Mouse (Mus musculus) midbrain, postnatal 0 days (tissue): ENCODE measurements around the gene Dscaml1. TPM values are rescaled to one million over a fixed set of nuclear protein-coding genes. Genes with fewer than 3 reads are reported as not detected.

Experiments
- ATAC-seq: fragments of 200-750 bp; cut with Nextera tagmentation; 2 replicates; pipeline ENCODE4 v1.8.0; 2017; ENCODE audit warnings: moderate number of reproducible peaks, mild to moderate bottlenecking, moderate TSS enrichment, moderate library complexity; ENCODE audit not compliant: low FRiP score
- DNase-seq: peaks from one replicate; pipeline ENCODE4 v3.0.0-alpha.2; 2015; ENCODE audit warnings: low spot score
- H3K27ac ChIP-seq: fragments of 300-500 bp; sonication (generic); 2 replicates; pipeline ENCODE4 v1.5.1; 2014; ENCODE audit warnings: low read depth, mild to moderate bottlenecking, low read length, mixed read lengths
- H3K27me3 ChIP-seq: fragments of 300-500 bp; sonication (generic); 2 replicates; pipeline ENCODE4 v1.6.1; 2014; ENCODE audit warnings: low read length, control low read depth, mixed read lengths; ENCODE audit not compliant: insufficient read depth
- H3K36me3 ChIP-seq: fragments of 300-500 bp; sonication (generic); 2 replicates; pipeline ENCODE4 v1.6.1; 2014; ENCODE audit warnings: low read length, control low read depth, mixed read lengths; ENCODE audit not compliant: insufficient read depth
- H3K4me1 ChIP-seq: fragments of 300-500 bp; sonication (generic); 2 replicates; pipeline ENCODE4 v1.6.1; 2014; ENCODE audit warnings: mild to moderate bottlenecking, control low read depth, antibody characterized with exemption, low read length, mixed read lengths; ENCODE audit not compliant: insufficient read depth
- H3K4me2 ChIP-seq: fragments of 300-500 bp; sonication (generic); 2 replicates; pipeline ENCODE4 v1.6.1; 2014; ENCODE audit warnings: low read depth, mild to moderate bottlenecking, low read length, mixed read lengths; ENCODE audit not compliant: poor library complexity, severe bottlenecking
- H3K4me3 ChIP-seq: fragments of 300-500 bp; sonication (generic); 2 replicates; pipeline ENCODE4 v1.5.1; 2014; ENCODE audit warnings: low read depth, mild to moderate bottlenecking, low read length, moderate library complexity
- H3K9ac ChIP-seq: fragments of 300-500 bp; sonication (generic); replicated peaks from 2 replicates; pipeline ENCODE4 v1.6.1; 2014; ENCODE audit warnings: mild to moderate bottlenecking, low read length, moderate library complexity, mixed read lengths; ENCODE audit not compliant: poor library complexity, severe bottlenecking
- H3K9me3 ChIP-seq: fragments of 300-500 bp; sonication (generic); 2 replicates; pipeline ENCODE4 v1.6.1; 2016; ENCODE audit warnings: low read length, control low read depth
- CTCF ChIP-seq: IDR thresholded peaks from 2 replicates; pipeline ENCODE4 v1.5.1; 2016; ENCODE audit warnings: antibody characterized with exemption, mild to moderate bottlenecking
- WGBS: fragments of 180-500 bp; shearing (Covaris S2); extraction: QIAGEN DNeasy Blood & Tissue Kit; methylation state at CpG from one replicate; pipeline ENCODE4 v1.1.7; 2014; 5-methylcytosine and 5-hydroxymethylcytosine counted together
- polyA plus RNA-seq: library from polyadenylated mRNA; unstranded; fragments of >200 nt; fragmentation: Nextera tagmentation; extraction: Ambion mirVana; gene quantifications from 2 replicates; pipeline ENCODE4 v1.2.1, GENCODE M21; 2015
- total RNA-seq: library from RNA; depleted of rRNA; stranded (reverse); fragments of >200 nt; gene quantifications from 2 replicates; pipeline ENCODE4 v1.2.3, GENCODE M21; 2014; rRNA removed

Dscaml1 gene
- total and polyA plus RNA-seq, 2 experiments from 2014 or later = 14.6 to 42.1 TPM

GRCm38 (mm10) chr9:45795722-45796121 is 369.3 kb downstream of the Dscaml1 start:
- Histone ChIP-seq H3K4me1 (0 out of 2 replicates have a peak, but pooled peaks cover 3% of the 10 kb centered on the region), H3K36me3 (peaks cover 14% of the 10 kb centered on the region), H3K4me3 (no peak overlapping the region), H3K4me2 (no peak overlapping the region), H3K27me3 (no peaks in the 10 kb centered on the region), H3K9me3 (no peaks in the 10 kb centered on the region), H3K9ac (no peak overlapping the region), H3K27ac (no peak overlapping the region)
- DNase-seq (no peak), ATAC-seq (no peak)
- no peak for TF ChIP-seq CTCF
- 87% methylated on average over 5 of the region's 5 CpGs for WGBS

- DNase-seq = no peak
- TF ChIP-seq CTCF = peak; percentile 42
- Histone ChIP-seq H3K9ac (no peak overlapping the region), H3K27me3 (no peaks in the 10 kb centered on the region), H3K36me3 (peaks cover 18% of the 10 kb centered on the region), H3K4me2 (no peak overlapping the region), H3K27ac (no peak overlapping the region), H3K4me1 (0 out of 2 replicates have a peak, but pooled peaks cover 3% of the 10 kb centered on the region), H3K9me3 (no peaks in the 10 kb centered on the region), H3K4me3 (no peak overlapping the region)
- WGBS = 73% methylated on average over 3 of the region's 3 CpGs
- no peak for ATAC-seq
Measured at GRCm38 (mm10) chr9:45797271-45797670, 370.8 kb downstream of the Dscaml1 start.

GRCm38 (mm10) chr9:45798467-45799164 is 372.2 kb downstream of the Dscaml1 start:
- Histone ChIP-seq H3K4me3 (no peak overlapping the region), H3K27me3 (no peaks in the 10 kb centered on the region), H3K4me1 (0 out of 2 replicates have a peak, but pooled peaks cover 3% of the 10 kb centered on the region), H3K9me3 (no peaks in the 10 kb centered on the region), H3K4me2 (no peak overlapping the region), H3K9ac (0 out of 2 replicates have a peak overlapping the region, but pooled peaks have one; percentile 24), H3K27ac (peak overlapping the region; percentile 70), H3K36me3 (peaks cover 12% of the 10 kb centered on the region)
- peak; percentile 76 for TF ChIP-seq CTCF
- DNase-seq (peak; percentile 82), ATAC-seq (peak; percentile 78)
- 12% methylated on average over 13 of the region's 13 CpGs for WGBS

- Histone ChIP-seq H3K4me1 (0 out of 2 replicates have a peak, but pooled peaks cover 3% of the 10 kb centered on the region), H3K4me2 (no peak overlapping the region), H3K4me3 (no peak overlapping the region), H3K9me3 (no peaks in the 10 kb centered on the region), H3K9ac (no peak overlapping the region), H3K36me3 (0 out of 2 replicates have a peak, but pooled peaks cover 6% of the 10 kb centered on the region), H3K27me3 (no peaks in the 10 kb centered on the region), H3K27ac (no peak overlapping the region)
- TF ChIP-seq CTCF = no peak
- DNase-seq (no peak), ATAC-seq (no peak)
- 85% methylated on average over 8 of the region's 8 CpGs for WGBS
Measured at GRCm38 (mm10) chr9:45799402-45799801, 373.0 kb downstream of the Dscaml1 start.

Other genes starting within 250 kb of the Dscaml1 start
- not detected in 2 replicates for gene BC049352, start 244.6 kb upstream of the Dscaml1 start, total RNA-seq
- 0.26 TPM in 1 of 2 replicates, not detected in the other for gene BC049352, start 244.6 kb upstream of the Dscaml1 start, polyA plus RNA-seq
- gene Tmprss4, start 222.5 kb upstream of the Dscaml1 start, total RNA-seq = 0.11 TPM in 1 of 2 replicates, not detected in the other
- not detected in 2 replicates for gene Tmprss4, start 222.5 kb upstream of the Dscaml1 start, polyA plus RNA-seq
- 0.90 and 1.4 TPM in 2 replicates for gene Il10ra, start 157.5 kb upstream of the Dscaml1 start, total RNA-seq
- 0.81 and 0.87 TPM in 2 replicates for gene Il10ra, start 157.5 kb upstream of the Dscaml1 start, polyA plus RNA-seq
- 0.05 TPM in 1 of 2 replicates, not detected in the other for gene Tmprss13, start 107.5 kb upstream of the Dscaml1 start, total RNA-seq
- gene Tmprss13, start 107.5 kb upstream of the Dscaml1 start, polyA plus RNA-seq = not detected in 2 replicates
- gene Fxyd6, start 56.4 kb upstream of the Dscaml1 start, total RNA-seq = 482 and 524 TPM in 2 replicates
- 944 and 984 TPM in 2 replicates for gene Fxyd6, start 56.4 kb upstream of the Dscaml1 start, polyA plus RNA-seq
- 36.9 and 40.8 TPM in 2 replicates for gene Fxyd2, start 27.0 kb upstream of the Dscaml1 start, total RNA-seq
- 21.0 and 27.4 TPM in 2 replicates for gene Fxyd2, start 27.0 kb upstream of the Dscaml1 start, polyA plus RNA-seq